Mouse (Mus musculus) kidney, adult 2 months (tissue): ENCODE results near the gene Slc50a1. TPM values are rescaled to one million over a fixed set of nuclear protein-coding genes. Genes with fewer than 3 reads are reported as not detected.
A peak's percentile ranks its signal among the peaks of the same experiment; 100 is the strongest.

Experiments
- DNase-seq: peaks from one replicate; pipeline ENCODE4 v3.0.0; 2021
- H3K27ac ChIP-seq: fragments of 200-500 bp; 2 replicates; pipeline ENCODE4 v1.5.1; 2012; ENCODE audit warnings: low read depth, low read length, control low read depth, inconsistent platforms; ENCODE audit not compliant: insufficient read depth
- H3K27me3 ChIP-seq: fragments of 200-500 bp; replicated peaks from 2 replicates; pipeline ENCODE4 v1.6.1; 2012; ENCODE audit warnings: mild to moderate bottlenecking, moderate library complexity, low read length, inconsistent platforms; ENCODE audit not compliant: control insufficient read depth, insufficient read depth
- H3K36me3 ChIP-seq: fragments of 200-500 bp; 2 replicates; pipeline ENCODE4 v1.6.1; 2012; ENCODE audit warnings: mild to moderate bottlenecking, moderate library complexity, low read length, inconsistent platforms; ENCODE audit not compliant: control insufficient read depth, insufficient read depth
- H3K4me1 ChIP-seq: fragments of 200-500 bp; 2 replicates; pipeline ENCODE4 v1.6.1; 2011; ENCODE audit warnings: low read length; ENCODE audit not compliant: control insufficient read depth, insufficient read depth
- H3K4me3 ChIP-seq: fragments of 200-500 bp; 2 replicates; pipeline ENCODE4 v1.5.1; 2011; ENCODE audit warnings: mild to moderate bottlenecking, low read depth, low read length, control low read depth; ENCODE audit not compliant: insufficient read depth
- CTCF ChIP-seq: fragments of 200-500 bp; conservative IDR thresholded peaks from 2 replicates; pipeline ENCODE4 v1.5.1; 2011; ENCODE audit warnings: low read depth, mild to moderate bottlenecking, control low read depth, low read length, moderate library complexity, mixed read lengths; ENCODE audit not compliant: insufficient read depth, insufficient read length
- POLR2A ChIP-seq: fragments of 200-500 bp; IDR thresholded peaks from one replicate; pipeline ENCODE4 v1.6.1; 2011; ENCODE audit warnings: low read depth, low read length, control low read depth
- WGBS: fragments of 180-500 bp; shearing (Covaris S2); methylation state at CpG from one replicate; pipeline ENCODE4 v1.1.7; 2018; 5-methylcytosine and 5-hydroxymethylcytosine counted together
- polyA plus RNA-seq: library from polyadenylated mRNA; depleted of rRNA; stranded (reverse); fragments of >200 nt; gene quantifications from 2 replicates; pipeline ENCODE4 v1.2.3, GENCODE M21; 2012

Gene Slc50a1
- polyA plus RNA-seq, 1 experiment = 110 TPM

DNA sequence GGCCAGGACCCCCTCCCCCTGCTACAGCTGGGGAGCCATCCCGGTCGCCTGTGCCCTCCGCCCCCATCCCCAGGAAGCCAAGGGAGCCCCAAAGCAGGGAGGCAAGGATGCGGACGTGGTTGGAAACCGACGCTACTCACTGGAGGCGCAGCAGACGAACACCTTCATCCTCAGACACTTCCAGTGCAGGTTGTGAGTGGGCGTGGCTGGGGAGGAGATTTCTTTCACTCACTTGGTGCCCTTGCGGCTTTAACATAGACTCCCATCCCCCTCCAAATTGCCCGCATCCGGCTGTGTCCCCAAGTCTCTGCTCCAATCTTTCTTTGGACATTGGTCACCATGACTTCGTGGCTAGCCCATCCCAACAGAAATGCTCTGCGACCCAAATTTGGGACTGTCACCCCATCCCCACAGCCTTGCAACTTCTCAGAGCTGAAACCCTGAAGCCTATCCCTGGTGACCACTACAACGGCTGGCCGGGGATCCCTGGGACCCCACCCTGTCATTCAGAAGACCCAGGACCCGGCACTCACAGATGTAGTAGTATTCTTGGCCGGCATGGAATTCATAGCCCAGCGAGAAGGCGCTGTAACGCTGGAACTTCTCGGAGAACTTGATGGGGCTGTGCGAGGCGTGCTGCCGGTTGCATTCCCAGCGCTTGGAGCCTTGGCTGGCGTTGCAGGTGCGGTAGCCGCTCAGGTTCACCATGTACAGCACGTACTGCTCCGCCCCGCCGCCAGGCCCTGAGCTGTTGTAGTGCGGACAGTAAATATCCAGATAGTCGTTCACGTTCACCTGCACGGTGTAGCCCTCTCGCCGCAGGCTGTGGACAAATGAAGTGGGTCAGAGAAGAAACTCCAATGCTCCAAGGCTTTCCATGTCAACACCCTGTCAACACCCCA is 45.8 kb upstream of the Slc50a1 start:
- no peak overlapping the region for H3K27ac ChIP-seq
- no peak for DNase-seq
- 13% methylated on average over 40 of the region's 40 CpGs for WGBS
- TF ChIP-seq POLR2A (no peak), CTCF (no peak)
- no peaks in the 10 kb centered on the region for H3K36me3 ChIP-seq
- peaks cover 6% of the 10 kb centered on the region for H3K4me1 ChIP-seq
- H3K27me3 ChIP-seq = peaks cover 7% of the 10 kb centered on the region
- H3K4me3 ChIP-seq = no peak overlapping the region

DNA sequence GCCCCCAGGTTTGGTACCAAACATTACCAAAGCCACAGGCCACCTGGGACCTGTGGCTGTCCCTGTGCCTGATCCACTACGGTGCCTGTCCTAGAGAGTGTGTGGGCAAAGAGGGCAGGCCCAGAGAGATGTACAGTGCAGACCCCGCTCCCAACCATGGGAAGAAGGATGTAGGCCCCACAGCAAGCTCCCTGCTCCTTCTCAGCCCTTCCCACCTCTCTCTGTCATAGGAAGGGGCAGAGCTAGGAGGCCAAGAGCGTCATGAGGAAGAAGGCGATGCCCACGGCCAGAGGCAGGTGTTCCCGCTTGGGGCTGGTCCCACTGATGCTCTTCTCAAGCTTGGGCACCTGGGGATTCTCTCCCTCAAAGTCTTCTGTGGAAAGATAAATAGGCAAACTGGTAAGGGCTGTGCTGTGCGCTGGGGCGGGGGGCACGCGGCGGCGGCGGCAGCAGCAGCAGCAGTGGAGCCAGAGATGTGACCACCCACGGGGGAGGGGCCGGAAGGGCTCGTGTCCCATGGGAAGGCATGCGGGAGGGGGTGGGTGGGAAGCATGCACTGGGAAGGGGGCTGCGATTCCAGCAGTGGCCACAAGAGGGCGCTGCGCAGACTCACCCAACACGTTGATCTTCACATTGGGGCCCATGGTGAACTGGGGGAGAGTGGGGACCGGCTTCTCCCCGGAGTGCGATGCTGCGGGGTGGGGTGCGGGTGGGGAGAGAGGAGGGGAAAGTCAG is 45.0 kb upstream of the Slc50a1 start:
- 7% methylated on average over 26 of the region's 26 CpGs for WGBS
- Histone ChIP-seq H3K4me1 (peaks cover 3% of the 10 kb centered on the region), H3K27me3 (peaks cover 3% of the 10 kb centered on the region), H3K36me3 (no peaks in the 10 kb centered on the region), H3K4me3 (peak overlapping the region; percentile 17; the same call in 1 of the 2 replicates), H3K27ac (no peak overlapping the region)
- TF ChIP-seq POLR2A (no peak), CTCF (peak; percentile 75)
- DNase-seq = peak; percentile 80

DNA sequence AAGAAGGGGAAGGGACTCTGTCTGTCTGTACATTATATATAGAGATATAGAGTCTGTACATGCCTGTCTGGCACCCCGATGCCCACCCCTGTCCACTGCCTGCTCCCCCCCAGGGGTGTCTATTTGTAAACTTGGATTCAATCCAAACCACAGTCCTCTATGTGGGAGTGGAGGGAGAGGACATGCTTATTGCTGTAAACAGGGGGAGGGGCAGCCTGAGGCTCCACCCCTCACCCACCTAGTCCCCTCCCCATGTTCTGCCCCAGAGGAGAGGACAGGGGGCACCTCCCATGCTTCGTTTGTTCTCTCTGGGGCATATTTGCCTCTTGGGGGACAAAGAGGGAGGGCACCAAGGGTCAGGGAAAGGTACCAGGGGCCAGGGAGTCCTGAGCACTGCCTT is 44.4 kb upstream of the Slc50a1 start:
- no peak for TF ChIP-seq CTCF
- TF ChIP-seq POLR2A = no peak
- no peaks in the 10 kb centered on the region for H3K4me1 ChIP-seq
- no peak overlapping the region for H3K4me3 ChIP-seq
- H3K27ac ChIP-seq = no peak overlapping the region
- H3K27me3 ChIP-seq = peaks cover 3% of the 10 kb centered on the region
- no peaks in the 10 kb centered on the region for H3K36me3 ChIP-seq
- no peak for DNase-seq
- WGBS = 51% methylated on average over 2 of the region's 2 CpGs

DNA sequence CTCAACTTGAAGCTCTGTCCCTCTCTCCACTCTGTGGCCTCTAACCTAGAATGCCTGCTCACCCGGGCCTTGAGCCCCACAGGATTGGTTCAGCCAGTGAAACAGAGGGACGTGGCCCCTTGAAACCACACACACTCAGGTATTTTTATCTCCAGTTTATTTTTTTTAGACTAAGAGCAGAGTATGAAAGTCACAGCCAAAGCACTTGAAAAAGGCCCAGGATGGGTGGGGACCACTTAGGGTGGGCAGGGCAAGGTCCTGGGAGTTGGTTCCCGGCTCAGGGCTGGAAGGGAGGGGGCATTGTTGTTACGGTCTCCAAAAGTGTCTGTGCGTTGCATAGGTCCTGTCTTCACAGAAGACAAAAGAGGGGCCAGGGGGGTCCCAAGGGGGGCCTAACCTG is 44.0 kb upstream of the Slc50a1 start:
- no peak for DNase-seq
- WGBS = 74% methylated on average over 5 of the region's 5 CpGs
- no peak overlapping the region for H3K27ac ChIP-seq
- H3K27me3 ChIP-seq = no peaks in the 10 kb centered on the region; the same call in 1 of the 2 replicates
- no peak overlapping the region for H3K4me3 ChIP-seq
- H3K36me3 ChIP-seq = no peaks in the 10 kb centered on the region
- no peak for TF ChIP-seq POLR2A
- TF ChIP-seq CTCF = no peak
- no peaks in the 10 kb centered on the region for H3K4me1 ChIP-seq

DNA sequence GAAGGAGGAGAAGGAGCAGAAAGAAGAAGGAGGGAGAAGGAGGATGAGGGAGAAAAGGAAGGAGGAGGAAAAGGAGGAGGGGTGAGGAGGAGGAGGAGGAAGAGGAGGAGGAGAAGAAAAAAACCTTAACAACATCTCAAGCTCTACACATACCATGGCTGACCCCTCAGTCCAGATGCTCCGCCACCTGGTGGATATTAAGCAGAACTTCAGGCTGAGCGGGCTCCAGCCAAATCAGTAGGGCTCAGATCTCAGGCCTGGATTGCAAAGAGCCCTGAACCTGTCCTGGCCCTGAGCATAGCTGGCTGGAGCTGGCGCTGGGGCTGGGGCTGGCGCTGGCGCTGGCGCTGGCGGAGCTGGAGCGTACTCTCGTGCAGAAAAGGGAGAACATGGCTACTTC is 37.7 kb upstream of the Slc50a1 start:
- TF ChIP-seq POLR2A (no peak), CTCF (peak; percentile 93)
- peak; percentile 86 for DNase-seq
- no peak overlapping the region for H3K27ac ChIP-seq
- no peaks in the 10 kb centered on the region for H3K36me3 ChIP-seq
- WGBS = 2% methylated on average over 9 of the region's 9 CpGs
- no peaks in the 10 kb centered on the region for H3K27me3 ChIP-seq
- no peak overlapping the region for H3K4me3 ChIP-seq
- peaks cover 12% of the 10 kb centered on the region for H3K4me1 ChIP-seq

DNA sequence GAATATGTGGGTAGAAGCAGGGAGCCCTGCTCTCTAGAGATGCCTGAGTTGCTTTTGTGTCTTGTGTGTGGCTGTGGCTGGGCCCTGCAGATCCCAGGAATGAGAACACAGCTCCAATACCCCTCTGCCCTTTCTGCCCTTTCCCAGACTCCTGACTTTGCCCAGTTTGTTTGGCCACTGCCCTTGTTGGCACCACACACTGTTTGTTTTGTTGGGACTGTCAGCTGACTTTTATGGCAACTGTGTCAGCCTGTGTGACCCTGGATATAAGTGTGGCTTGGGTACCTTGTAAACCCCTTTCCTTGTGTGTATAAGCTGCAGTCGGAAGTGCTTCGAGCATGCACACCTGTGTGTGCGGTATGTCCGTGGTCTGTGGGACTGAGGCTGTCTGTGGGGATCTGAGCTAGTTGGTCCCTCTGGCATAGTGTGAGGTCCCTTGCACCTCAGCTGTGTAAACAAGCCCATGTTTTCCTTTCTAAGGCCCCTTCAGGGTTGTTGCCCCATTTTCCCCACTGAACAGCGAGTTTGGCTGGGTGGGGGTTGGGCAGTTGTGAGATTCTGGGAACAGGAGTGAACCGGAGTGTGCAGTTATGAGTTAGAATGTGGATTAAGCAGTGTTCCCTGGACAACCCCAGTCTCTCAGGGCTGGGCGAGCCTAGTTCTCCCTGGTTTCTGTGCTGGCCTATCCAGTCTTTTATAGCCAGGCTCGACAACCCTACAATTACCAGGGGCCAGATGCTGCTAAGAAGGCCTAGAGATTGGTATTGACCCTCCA is 35.4 kb upstream of the Slc50a1 start:
- DNase-seq = peak; percentile 86
- Histone ChIP-seq H3K4me3 (no peak overlapping the region), H3K27me3 (no peaks in the 10 kb centered on the region), H3K36me3 (no peaks in the 10 kb centered on the region), H3K27ac (peak overlapping the region; percentile 59), H3K4me1 (peaks cover 12% of the 10 kb centered on the region)
- WGBS = 52% methylated on average over 8 of the region's 8 CpGs
- TF ChIP-seq CTCF = no peak
- TF ChIP-seq POLR2A = no peak
